Mouse (Mus musculus) megakaryocyte, embryonic 14.5 days (primary cell): ENCODE results near the gene Prox1. TPM values are rescaled to one million over a fixed set of nuclear protein-coding genes. Genes with fewer than 3 reads are reported as not detected.

ENCODE experiments used
- H3K27me3 ChIP-seq: replicated peaks from 2 replicates; pipeline ENCODE3; 2012; ENCODE audit warnings: inconsistent platforms
- H3K36me3 ChIP-seq: replicated peaks from 2 replicates; pipeline ENCODE3; 2012; ENCODE audit warnings: low read length, inconsistent platforms, mixed read lengths
- H3K4me1 ChIP-seq: 2 replicates; pipeline ENCODE4 v1.6.1; 2012; ENCODE audit warnings: inconsistent platforms
- H3K4me3 ChIP-seq: replicated peaks from 2 replicates; pipeline ENCODE3; 2012; ENCODE audit warnings: moderate library complexity, mild to moderate bottlenecking, inconsistent platforms
- H3K9me3 ChIP-seq: 2 replicates; pipeline ENCODE4 v1.6.1; 2012; ENCODE audit warnings: inconsistent platforms
- FLI1 ChIP-seq: IDR thresholded peaks from 2 replicates; pipeline ENCODE4 v1.6.1; 2012; ENCODE audit warnings: low read length, inconsistent platforms, mixed read lengths
- GATA1 ChIP-seq: IDR thresholded peaks from 3 replicates; pipeline ENCODE4 v1.6.1; 2012; ENCODE audit warnings: mixed read lengths, low read length, inconsistent platforms, borderline replicate concordance
- polyA plus RNA-seq: library from polyadenylated mRNA; stranded (reverse); fragments of >175 nt; gene quantifications from 2 replicates; pipeline ENCODE4 v1.2.3, GENCODE M21; 2012; ENCODE audit warnings: low replicate concordance; ENCODE audit not compliant: insufficient read depth

Gene Prox1
- polyA plus RNA-seq, 1 experiment, result 0.06 TPM

DNA sequence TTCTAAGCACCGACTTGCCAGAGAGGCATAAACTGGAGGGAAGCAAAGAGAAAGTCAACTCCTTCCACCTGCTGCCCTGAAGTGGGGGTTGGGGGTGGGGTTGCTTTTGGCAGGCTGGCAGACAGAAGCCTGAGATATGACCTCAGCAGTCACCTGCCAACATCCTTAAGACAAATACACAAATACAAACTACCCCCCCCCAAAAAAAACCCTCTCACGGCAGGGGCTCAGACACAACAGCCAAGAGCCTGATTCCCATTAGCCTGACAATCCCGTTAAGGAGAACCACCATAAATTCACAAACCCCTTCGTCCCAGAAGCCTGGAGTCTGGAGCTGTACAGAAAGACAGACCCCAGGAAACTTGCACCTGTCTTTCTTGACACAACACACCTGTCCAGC, 2.4 kb downstream of the Prox1 start:
- Histone ChIP-seq H3K4me3 (no peak overlapping the region), H3K4me1 (peaks cover 28% of the 10 kb centered on the region), H3K27me3 (peaks cover 68% of the 10 kb centered on the region), H3K36me3 (no peaks in the 10 kb centered on the region), H3K9me3 (no peaks in the 10 kb centered on the region)
- TF ChIP-seq GATA1 (no peak), FLI1 (no peak)

GRCm38 (mm10) chr1:190167609-190168008, 2.9 kb downstream of the Prox1 start:
- TF ChIP-seq FLI1, result no peak
- TF ChIP-seq GATA1, result no peak
- no peaks in the 10 kb centered on the region for H3K36me3 ChIP-seq
- no peaks in the 10 kb centered on the region for H3K9me3 ChIP-seq
- H3K4me3 ChIP-seq, result no peak overlapping the region
- H3K27me3 ChIP-seq, result peaks cover 63% of the 10 kb centered on the region
- peaks cover 23% of the 10 kb centered on the region for H3K4me1 ChIP-seq

DNA sequence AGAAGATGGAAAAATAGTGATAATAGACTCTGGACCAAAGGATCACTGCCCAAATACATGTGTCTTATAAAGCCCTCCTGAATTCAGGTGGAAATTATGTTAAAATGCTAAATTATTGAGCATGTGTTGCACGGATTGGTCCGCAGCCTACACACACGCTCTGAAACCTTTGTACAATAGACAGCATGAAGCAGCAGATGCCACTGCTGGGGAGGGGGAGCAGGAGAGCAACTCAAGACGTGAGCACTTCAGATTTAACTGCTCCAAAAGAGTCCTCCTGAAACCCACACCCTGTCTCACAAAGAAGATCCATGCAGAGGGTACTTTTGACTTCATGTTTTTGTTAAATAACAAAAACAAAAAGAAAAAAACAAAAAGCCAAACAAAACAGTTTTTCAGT, 5.0 kb downstream of the Prox1 start:
- Histone ChIP-seq H3K27me3 (peaks cover 52% of the 10 kb centered on the region), H3K4me3 (no peak overlapping the region), H3K36me3 (no peaks in the 10 kb centered on the region), H3K4me1 (peaks cover 20% of the 10 kb centered on the region), H3K9me3 (no peaks in the 10 kb centered on the region)
- TF ChIP-seq GATA1 (no peak), FLI1 (no peak)

DNA sequence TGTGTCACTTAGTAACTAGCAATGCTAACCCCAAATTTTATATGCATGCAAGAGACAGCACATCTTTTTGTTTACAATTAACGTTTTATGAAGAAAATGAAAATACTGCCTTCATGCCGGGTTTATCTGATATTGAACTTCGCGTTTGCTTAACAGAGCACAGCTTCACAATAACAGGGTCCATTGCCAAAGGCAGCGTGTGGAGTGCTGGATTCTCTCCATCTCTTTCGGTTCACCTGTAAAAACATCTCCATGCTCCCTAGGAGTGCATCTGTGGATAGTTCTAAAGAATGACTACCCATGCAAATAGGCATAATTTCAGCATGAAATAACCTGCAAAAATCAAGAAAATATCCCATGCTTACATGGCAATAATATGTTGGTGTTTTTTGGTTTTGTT, 7.0 kb downstream of the Prox1 start:
- no peaks in the 10 kb centered on the region for H3K36me3 ChIP-seq
- TF ChIP-seq FLI1, result no peak
- TF ChIP-seq GATA1, result no peak
- peaks cover 34% of the 10 kb centered on the region for H3K27me3 ChIP-seq
- no peaks in the 10 kb centered on the region for H3K9me3 ChIP-seq
- H3K4me1 ChIP-seq, result peaks cover under 1% of the 10 kb centered on the region
- H3K4me3 ChIP-seq, result no peak overlapping the region

- TF ChIP-seq FLI1 (no peak), GATA1 (no peak)
- H3K27me3 ChIP-seq, result peaks cover 20% of the 10 kb centered on the region
Observed at GRCm38 (mm10) chr1:190161708-190162465, 8.6 kb downstream of the Prox1 start.

GRCm38 (mm10) chr1:190161288-190161687, 9.2 kb downstream of the Prox1 start:
- Histone ChIP-seq H3K4me3 (no peak overlapping the region), H3K27me3 (peaks cover 18% of the 10 kb centered on the region), H3K4me1 (no peaks in the 10 kb centered on the region), H3K9me3 (no peaks in the 10 kb centered on the region), H3K36me3 (no peaks in the 10 kb centered on the region)
- TF ChIP-seq FLI1 (no peak), GATA1 (no peak)

More at GRCm38 (mm10) chr1:190161708-190162465, 8.6 kb downstream of the Prox1 start:
- Histone ChIP-seq H3K36me3 (no peaks in the 10 kb centered on the region), H3K4me3 (no peak overlapping the region), H3K4me1 (no peaks in the 10 kb centered on the region), H3K9me3 (no peaks in the 10 kb centered on the region)

- no peak overlapping the region for H3K4me3 ChIP-seq
- no peaks in the 10 kb centered on the region for H3K9me3 ChIP-seq
- H3K27me3 ChIP-seq, result peaks cover 13% of the 10 kb centered on the region
- H3K4me1 ChIP-seq, result no peaks in the 10 kb centered on the region
- H3K36me3 ChIP-seq, result no peaks in the 10 kb centered on the region
- TF ChIP-seq GATA1 (no peak), FLI1 (no peak)
Observed at GRCm38 (mm10) chr1:190159457-190159856, 11.1 kb downstream of the Prox1 start.

DNA sequence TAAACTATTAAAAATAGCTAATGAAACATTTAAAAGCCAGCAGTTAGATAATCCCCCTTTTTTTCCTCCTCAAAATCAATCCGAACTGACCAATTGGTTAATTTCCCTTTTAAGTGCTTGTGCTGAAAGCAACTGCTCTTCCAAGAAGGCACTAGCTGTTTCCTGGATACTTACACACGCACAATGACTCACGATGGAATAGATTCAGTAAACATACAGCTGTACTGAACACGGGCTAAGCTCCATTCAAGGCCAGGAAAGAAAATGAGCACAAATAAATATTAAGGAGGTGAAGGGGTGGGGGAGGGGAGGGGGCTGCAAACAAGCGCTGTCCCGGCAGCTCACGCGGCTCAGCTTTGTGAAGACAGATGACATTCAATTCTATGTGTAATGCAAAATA, 14.8 kb downstream of the Prox1 start:
- Histone ChIP-seq H3K27me3 (peaks cover 7% of the 10 kb centered on the region), H3K4me1 (no peaks in the 10 kb centered on the region), H3K4me3 (no peak overlapping the region), H3K36me3 (no peaks in the 10 kb centered on the region), H3K9me3 (no peaks in the 10 kb centered on the region)
- TF ChIP-seq FLI1 (no peak), GATA1 (no peak)

GRCm38 (mm10) chr1:190155021-190155420, 15.5 kb downstream of the Prox1 start:
- Histone ChIP-seq H3K27me3 (peaks cover 4% of the 10 kb centered on the region), H3K4me3 (no peak overlapping the region), H3K4me1 (no peaks in the 10 kb centered on the region), H3K9me3 (no peaks in the 10 kb centered on the region), H3K36me3 (no peaks in the 10 kb centered on the region)
- TF ChIP-seq FLI1, result no peak
- TF ChIP-seq GATA1, result no peak

DNA sequence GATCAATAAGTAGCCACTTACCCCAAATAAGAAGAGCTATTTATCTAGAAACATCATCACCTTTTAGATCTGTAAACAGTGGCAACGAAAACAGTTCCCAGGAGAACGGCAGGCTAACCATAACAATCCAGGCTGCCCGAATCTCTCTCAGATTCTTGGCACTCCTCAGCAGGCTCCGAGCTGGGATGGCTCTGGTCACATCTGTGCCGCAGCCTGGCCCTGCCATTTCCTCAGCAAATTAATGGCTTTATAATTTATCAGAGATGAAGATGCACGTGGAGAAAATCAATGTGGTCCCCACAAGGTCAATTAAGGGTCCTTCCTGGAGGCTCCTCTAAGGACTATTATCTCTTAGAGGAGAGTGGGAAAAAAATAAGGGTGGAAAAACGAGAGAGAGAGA, 16.2 kb downstream of the Prox1 start:
- H3K9me3 ChIP-seq, result no peaks in the 10 kb centered on the region
- TF ChIP-seq GATA1 (no peak), FLI1 (no peak)
- no peaks in the 10 kb centered on the region for H3K36me3 ChIP-seq
- no peak overlapping the region for H3K4me3 ChIP-seq
- no peaks in the 10 kb centered on the region for H3K4me1 ChIP-seq
- peaks cover 9% of the 10 kb centered on the region for H3K27me3 ChIP-seq
